Mouse (Mus musculus) urinary bladder, postnatal 4 days (tissue): ENCODE measurements around the gene Hdac1.

ENCODE experiments used
- DNase-seq, 2 experiments: peaks; one replicate each; pipeline ENCODE4 v3.0.0; 2021 to 2022; ENCODE audit warnings: low spot score in 2 of 2

The Hdac1 gene

DNA sequence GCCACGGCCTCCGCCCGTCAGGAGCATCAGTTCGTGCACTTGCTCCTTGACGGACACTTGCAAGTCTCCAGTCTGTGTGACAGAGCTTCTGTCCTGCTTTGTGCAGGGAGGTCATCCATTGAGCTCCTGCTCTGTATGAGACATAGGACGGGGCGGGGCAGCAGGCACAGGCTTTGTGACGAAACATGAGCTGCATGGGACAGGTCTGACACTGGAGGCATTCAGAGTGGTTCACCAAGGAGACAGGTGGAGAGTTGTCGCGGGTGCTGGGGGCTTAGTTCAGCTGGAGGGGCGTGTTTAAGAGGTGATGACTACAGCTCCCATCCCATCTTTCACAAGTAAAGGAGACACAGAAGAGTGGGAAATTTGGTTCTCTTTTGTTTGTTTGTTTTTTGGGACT lies 66.5 kb downstream of the Hdac1 start:
- no peak for DNase-seq
